Mouse (Mus musculus): ENCODE measurements around the gene 4930523C07Rik.
A peak's percentile ranks its signal among the peaks of the same experiment; 100 is the strongest.

4930523C07Rik gene

DNA sequence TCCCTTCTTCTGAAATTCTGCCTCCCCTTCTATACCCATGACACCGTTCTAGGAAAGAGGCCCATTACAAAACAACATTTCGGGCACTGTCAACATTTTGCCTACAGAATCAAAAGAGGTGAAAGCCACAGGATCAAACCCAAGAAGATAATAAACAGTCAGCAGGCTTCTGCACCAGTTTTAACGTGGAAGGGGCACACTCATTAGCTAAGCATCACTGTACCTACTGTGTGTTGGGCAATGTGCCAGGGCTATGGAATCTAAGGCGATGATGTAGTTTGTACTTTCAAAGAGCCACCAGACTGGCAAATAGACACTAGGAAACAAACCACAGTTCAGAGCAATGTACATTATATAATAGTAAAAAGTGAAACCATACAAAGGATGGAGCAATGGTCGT lies 1.8 kb downstream of the 4930523C07Rik start:
- DNase-seq (ENCODE audit: low spot score in 2 of 2) = no peak

DNA sequence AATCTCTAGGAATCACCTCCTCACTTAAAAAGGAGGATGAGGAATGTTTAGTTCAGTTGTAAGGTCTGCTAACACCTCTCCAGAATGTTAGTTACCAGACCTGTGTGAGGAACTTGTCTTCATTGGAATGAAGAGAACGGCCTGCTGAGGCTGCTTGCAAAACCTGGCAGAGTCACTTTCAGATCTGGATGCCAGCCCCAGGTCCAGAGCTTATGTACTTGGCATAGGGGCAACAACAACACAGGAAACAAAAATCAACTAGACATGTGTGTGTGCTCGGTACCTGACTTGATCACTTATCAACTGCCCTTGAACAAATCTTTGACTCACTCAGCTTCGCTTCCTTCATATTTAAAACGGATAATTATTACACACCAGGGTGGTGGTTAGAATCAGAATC lies 2.6 kb downstream of the 4930523C07Rik start:
- DNase-seq (ENCODE audit: low spot score in 2 of 2) = no peak

- no peak for DNase-seq (ENCODE audit: low spot score in 2 of 2)
Observed at GRCm38 (mm10) chr1:160047481-160047931, 3.3 kb downstream of the 4930523C07Rik start.

DNA sequence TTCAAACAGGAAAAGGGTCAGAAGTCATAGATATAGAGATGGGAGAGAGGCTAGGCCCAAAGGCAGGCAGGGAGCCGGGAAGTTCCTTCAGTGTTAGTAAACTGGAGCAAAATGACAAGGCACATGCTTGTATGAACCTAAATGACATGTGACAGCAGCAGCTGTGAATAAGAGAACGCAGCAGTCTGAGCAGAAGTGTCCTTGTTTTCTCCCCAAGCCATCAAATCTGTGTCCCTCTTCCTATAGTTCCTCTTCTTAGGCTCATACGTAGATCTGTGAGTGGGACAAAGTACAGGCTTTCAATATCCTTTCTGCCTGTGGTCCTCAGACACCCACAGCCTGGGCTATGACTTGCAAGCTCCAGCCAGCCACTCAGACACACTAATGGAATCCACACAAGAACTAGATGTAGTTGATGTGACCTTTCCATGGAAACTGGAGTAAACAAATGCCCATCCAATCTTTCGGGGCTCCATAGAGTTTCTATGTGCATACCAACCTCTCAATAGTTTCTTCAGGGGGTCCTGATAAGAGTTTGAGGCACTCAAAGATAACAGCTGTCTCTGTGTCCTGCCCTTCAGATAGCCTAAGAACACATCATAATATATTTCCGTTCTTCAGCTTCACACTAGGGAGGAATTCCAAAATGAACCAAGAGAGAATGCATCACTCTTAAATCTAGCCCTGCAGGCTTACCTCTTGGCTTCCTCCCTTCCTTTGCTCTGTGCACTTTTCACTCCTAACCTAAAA lies 5.1 kb downstream of the 4930523C07Rik start:
- DNase-seq (ENCODE audit: low spot score in 2 of 2) = no peak

GRCm38 (mm10) chr1:160050898-160051297 lies 6.7 kb downstream of the 4930523C07Rik start:
- DNase-seq (ENCODE audit: low spot score in 2 of 2) = no peak

- DNase-seq (ENCODE audit: low spot score in 2 of 2) = no peak
Observed at GRCm38 (mm10) chr1:160052556-160053315, 8.6 kb downstream of the 4930523C07Rik start.

DNA sequence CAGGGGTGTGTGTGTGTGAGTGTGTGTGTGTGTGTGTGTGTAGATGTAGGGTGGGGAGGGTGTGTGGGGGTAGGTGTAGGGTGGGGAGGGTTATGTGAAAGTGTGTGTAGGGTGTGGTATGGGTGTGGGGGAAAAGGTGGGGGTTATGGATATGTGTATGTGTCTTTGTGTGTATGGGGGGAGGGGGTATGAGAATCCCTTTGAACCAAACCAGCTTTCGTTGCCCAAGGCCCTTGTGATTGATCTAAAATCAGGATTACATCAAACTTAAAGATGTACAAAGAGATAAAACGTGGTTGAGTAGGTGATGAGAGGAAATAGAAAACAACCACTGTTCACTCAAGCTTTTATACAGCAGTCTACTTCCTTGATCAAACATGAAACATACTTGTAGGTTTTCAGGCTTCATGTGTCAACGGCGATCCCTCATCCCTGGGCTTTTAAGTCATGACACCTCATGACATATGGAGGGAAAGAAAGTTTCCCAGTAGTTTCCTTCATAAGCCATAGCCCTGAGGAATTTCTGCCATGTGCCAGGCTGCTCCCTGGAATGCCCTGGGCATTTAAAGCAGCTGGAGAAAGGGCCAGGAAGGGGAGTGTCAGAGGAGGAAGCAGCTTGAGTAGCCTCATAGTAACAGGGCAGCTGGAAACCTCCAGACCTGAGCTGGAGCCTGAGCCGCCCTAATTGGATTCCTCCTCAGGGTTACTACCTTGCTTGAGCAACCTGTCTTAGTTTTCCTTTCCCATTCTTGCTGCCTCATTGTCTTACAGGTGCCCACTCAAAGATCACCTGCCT lies 9.5 kb downstream of the 4930523C07Rik start:
- no peak for DNase-seq (ENCODE audit: low spot score in 2 of 2)

DNA sequence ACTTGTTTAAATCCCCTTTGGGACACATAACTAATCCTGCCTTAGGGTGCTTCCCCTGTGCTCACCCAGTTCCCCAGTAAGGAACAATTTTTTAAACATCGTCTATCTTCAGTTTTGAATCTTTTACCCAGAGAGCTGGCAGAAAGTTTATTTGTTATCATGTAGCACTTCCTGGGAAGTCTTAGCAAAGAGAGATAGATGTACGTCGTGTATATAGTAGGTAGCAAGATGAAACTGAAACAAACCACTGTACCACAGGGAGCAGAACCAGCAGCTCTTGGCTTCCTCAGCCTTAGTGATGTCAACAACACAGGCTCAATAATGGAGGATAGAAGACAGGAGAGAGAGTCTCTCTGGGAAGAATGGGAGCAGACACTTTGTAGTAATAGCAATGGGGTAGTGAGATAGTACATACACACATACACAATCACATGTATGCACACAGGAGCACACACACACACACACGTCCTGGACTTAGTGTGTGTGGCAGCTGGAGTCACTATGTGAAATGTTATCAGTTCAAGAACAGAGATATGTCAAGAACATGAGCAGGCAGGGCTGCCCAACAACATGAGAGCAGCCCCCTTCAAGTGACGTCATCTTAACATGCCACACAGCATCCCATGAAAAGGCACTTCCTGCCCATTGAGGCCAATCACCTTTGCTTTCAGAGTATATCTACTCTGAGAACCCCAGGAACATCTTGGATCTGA lies 10.3 kb downstream of the 4930523C07Rik start:
- DNase-seq (ENCODE audit: low spot score in 2 of 2) = no peak

DNA sequence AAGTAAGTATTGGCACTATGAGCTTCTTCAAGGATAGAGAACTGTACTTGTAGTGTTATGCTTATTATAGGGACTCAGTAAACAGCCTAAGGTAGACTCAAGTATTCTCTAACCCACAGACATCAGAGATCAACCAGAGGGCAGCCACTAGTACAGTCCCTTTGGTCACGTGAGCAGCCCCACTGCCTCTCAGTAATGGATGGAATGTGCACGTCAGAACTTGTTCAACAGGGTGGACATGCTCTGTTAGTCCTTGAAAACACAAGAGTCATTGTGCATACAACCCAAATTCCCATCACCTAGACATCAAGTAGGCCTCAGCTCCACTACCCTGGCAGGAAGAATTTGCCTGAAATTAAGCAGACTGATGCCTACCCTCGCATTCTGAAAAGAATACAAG lies 13.5 kb downstream of the 4930523C07Rik start:
- DNase-seq (ENCODE audit: low spot score in 2 of 2) = no peak

GRCm38 (mm10) chr1:160059908-160060307 lies 15.7 kb downstream of the 4930523C07Rik start:
- DNase-seq (ENCODE audit: low spot score in 2 of 2) = no peak

- DNase-seq (ENCODE audit: low spot score in 2 of 2) = no peak
Observed at GRCm38 (mm10) chr1:160060542-160060941, 16.4 kb downstream of the 4930523C07Rik start.

DNA sequence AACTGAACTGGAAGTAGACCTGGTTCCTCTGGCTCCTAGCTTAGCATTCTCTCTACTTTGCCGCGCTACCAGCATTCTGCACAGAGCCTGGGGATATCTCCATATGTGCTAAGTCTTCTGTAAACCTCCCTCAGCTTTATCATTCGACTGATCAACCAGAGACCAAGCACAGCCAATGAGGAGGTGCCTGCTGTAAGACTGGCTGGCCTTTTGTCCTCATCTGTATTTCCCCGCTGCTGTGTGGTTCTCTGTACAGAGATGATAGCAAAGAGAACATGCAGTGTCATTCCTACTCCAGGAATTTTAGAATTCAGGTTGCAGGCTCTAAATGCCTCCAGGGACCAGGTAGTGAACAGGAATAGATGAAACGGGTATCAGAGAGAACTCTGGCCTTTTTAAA lies 17.1 kb downstream of the 4930523C07Rik start:
- no peak for DNase-seq (ENCODE audit: low spot score in 2 of 2)

DNA sequence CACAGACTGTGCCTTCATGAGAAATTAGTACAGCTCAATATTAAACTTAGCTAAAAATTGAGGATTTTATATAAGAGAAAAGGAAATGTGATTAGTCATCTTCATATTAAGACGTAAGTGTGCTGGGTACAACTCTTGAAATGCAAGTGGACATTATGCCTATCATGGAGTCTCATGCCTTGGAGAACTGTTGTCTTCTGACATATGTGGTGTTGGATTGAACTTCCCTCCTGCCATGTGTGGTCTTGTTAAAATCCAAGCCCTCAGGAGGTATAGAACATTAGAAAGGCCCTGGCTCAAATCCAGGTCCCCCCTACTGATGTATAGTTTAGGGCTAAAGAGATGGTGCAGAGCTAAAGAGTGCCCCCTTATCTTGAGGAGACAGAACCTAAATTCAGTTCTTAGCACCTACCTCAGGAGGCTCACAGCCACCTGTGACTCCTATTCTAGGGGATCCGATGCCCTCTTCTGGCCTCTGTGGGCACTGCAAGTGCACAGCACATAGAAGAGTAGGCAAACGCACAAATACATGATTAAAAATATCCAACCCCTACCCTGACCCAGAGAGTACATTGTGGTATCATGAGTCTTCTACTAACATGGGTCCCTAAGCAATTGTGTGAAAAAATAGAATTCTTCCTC lies 17.7 kb downstream of the 4930523C07Rik start:
- DNase-seq (ENCODE audit: low spot score in 2 of 2) = no peak

GRCm38 (mm10) chr1:160064547-160065144 lies 20.5 kb downstream of the 4930523C07Rik start:
- no peak for DNase-seq (ENCODE audit: low spot score in 2 of 2)

GRCm38 (mm10) chr1:160078882-160079661 lies 34.9 kb downstream of the 4930523C07Rik start:
- no peak for DNase-seq (ENCODE audit: low spot score in 2 of 2)

DNA sequence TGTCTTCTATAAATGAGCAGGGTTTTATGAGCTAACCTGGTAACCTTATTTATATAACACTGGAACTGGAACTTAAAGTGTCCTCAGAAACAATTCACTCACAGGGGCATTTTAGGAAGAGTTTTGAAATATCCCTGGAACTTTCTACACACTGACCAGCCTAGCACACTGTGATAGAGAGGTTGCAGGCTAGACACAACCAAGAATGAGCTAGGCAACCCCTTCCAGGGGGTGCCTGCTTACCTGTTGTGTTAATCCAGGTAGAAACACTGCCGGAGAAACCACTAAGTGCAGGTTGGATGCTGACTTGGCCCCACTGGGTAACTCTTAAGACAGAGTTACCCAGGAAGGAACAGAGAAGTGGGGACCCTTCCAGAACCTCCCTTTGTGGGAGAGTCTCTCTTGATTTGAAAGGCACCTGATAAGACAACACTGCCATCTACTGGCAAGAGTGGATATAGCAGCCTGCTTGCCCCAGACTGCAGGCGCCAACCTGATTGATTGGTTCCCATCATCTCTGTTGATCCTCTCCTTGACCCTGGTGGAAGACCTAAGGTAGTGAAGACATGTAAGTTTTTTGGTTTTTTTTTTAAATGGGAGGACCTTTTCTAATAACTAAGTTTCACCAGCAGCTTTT lies 36.7 kb downstream of the 4930523C07Rik start:
- DNase-seq (ENCODE audit: low spot score in 2 of 2) = peak; percentile 27 to 86

GRCm38 (mm10) chr1:160082647-160083046 lies 38.5 kb downstream of the 4930523C07Rik start:
- DNase-seq (ENCODE audit: low spot score in 2 of 2) = no peak

GRCm38 (mm10) chr1:160084239-160084638 lies 40.1 kb downstream of the 4930523C07Rik start:
- DNase-seq (ENCODE audit: low spot score in 2 of 2) = no peak

- no peak for DNase-seq (ENCODE audit: low spot score in 2 of 2)
Observed at GRCm38 (mm10) chr1:160086651-160087050, 42.5 kb downstream of the 4930523C07Rik start.
